Comparison of ENCODE assay signal across 10 mouse cellular contexts in the genomic region with DNA sequence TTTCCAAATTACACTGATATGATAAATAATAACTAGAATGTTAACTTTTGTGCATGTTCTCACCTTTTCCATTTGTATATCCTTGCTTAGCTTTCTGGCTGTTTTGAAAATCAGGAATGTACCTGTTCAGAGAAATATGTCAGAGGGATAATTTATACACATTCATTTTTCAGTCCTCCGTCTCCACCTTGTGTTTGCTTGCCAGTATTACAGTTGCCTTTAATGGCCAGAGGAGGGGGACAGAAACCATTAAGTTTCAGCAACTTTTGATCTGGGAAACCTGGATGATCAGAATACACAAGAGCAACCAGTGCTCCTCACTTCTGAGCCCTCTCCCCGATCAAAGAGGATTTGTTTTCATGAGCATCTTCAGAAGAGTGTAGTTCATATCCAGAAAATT. TPM values are rescaled to one million over a fixed set of nuclear protein-coding genes. Genes with fewer than 3 reads are reported as not detected.
DNase-seq lines count a peak whose midpoint lies in the region; ATAC-seq and TF ChIP-seq lines count a peak whose summit lies in the region.
"Had no signal": no experiment of that assay in that cellular context is flagged by ENCODE, and none has a peak within 500 bp of the region (broad histone marks: within the 10 kb centered on the region; RNA-seq: fewer than 3 reads in every experiment).

No protein-coding gene starts in this region.

- H3K27me3 ChIP-seq in embryonic facial prominence, embryonic 11.5 days (ENCODE audit: control insufficient read depth, insufficient read depth, low read length), result no peaks in the 10 kb centered on the region

- DNase-seq in cerebellum, postnatal 10 days, result peak; percentile 17 to 35
- no peak for DNase-seq in cerebellum, adult 11 months
- peak; percentile 2 for DNase-seq in lung, postnatal 10 days
- DNase-seq in lung, adult 2 months, result no peak
- peak; percentile 36 for DNase-seq in embryonic facial prominence, embryonic 11.5 days (ENCODE audit: low spot score)
- peak; percentile 3 for DNase-seq in right cerebral cortex, postnatal 4 days
- no peak for DNase-seq in T-cell, adult 2 months (ENCODE audit: low spot score)
- no peak for DNase-seq in spleen, adult 18-20 months

- no peak for TF ChIP-seq POLR2A in lung, adult 2 months (IDR thresholded peaks at IDR 0.05; ENCODE audit: borderline replicate concordance, extremely low read depth, low read depth, low read length)

- no peaks in the 10 kb centered on the region for H3K36me3 ChIP-seq in embryonic facial prominence, embryonic 11.5 days (replicated peaks; ENCODE audit: control insufficient read depth, insufficient read depth, low read depth, low read length)

- WGBS in lung, adult 2 months, result 14% methylated on average over 2 of the region's 2 CpGs
- 16% methylated on average over 2 of the region's 2 CpGs for WGBS in embryonic facial prominence, embryonic 11.5 days

- no peak overlapping the region for H3K9ac ChIP-seq in embryonic facial prominence, embryonic 11.5 days (replicated peaks; ENCODE audit: low read length)

- H3K4me3 ChIP-seq in lung, adult 2 months (replicated peaks; ENCODE audit: extremely low read depth, low read depth, low read length), result no peak overlapping the region
- no peak overlapping the region for H3K4me3 ChIP-seq in embryonic facial prominence, embryonic 11.5 days (ENCODE audit: low read depth, low read length)
- H3K4me3 ChIP-seq: erythroblast, embryonic 14.5 days had no signal

- no peaks in the 10 kb centered on the region for H3K4me1 ChIP-seq in lung, adult 2 months (ENCODE audit: control insufficient read depth, insufficient read depth, low read length)
- no peaks in the 10 kb centered on the region for H3K4me1 ChIP-seq in embryonic facial prominence, embryonic 11.5 days (ENCODE audit: control insufficient read depth, insufficient read depth, low read length)

- no peak overlapping the region for H3K4me2 ChIP-seq in embryonic facial prominence, embryonic 11.5 days (ENCODE audit: low read depth, low read length)

- no peaks in the 10 kb centered on the region for H3K9me3 ChIP-seq in embryonic facial prominence, embryonic 11.5 days (replicated peaks; ENCODE audit: control insufficient read depth, low read length)

- ATAC-seq in embryonic facial prominence, embryonic 11.5 days (replicated peaks; ENCODE audit: insufficient number of reproducible peaks, low FRiP score, low TSS enrichment, low read depth), result no peak

- H3K27ac ChIP-seq in embryonic facial prominence, embryonic 11.5 days (replicated peaks; ENCODE audit: low read depth, low read length), result no peak overlapping the region

- no peak for TF ChIP-seq CTCF in lung, adult 2 months (IDR thresholded peaks at IDR 0.05; ENCODE audit: insufficient read depth, low read length)

RNA-seq across cellular contexts. Expression of gene H2-M10.5, which starts 46.7 kb away (rescaled TPM):
- not detected in 2 replicates for polyA plus RNA-seq in lung, adult 2 months (2012; rRNA removed)
- polyA plus RNA-seq in embryonic facial prominence, embryonic 11.5 days (2014; fragmentation: Nextera tagmentation; extraction: Ambion mirVana), result not detected in 2 replicates
- polyA plus RNA-seq: erythroblast, embryonic 14.5 days; large intestine, adult 2 months had no signal

RNA-seq across cellular contexts. Expression of gene H2-M1, which starts 54.0 kb away (rescaled TPM):
- not detected in 2 replicates for polyA plus RNA-seq in lung, adult 2 months (2012; rRNA removed)
- polyA plus RNA-seq in embryonic facial prominence, embryonic 11.5 days (2014; fragmentation: Nextera tagmentation; extraction: Ambion mirVana), result not detected in 2 replicates
- polyA plus RNA-seq: erythroblast, embryonic 14.5 days; large intestine, adult 2 months had no signal

Comparison
In these comparisons a context has a peak if more than half of its experiments do, and no peak if none do; other contexts are left out.
1. DNase-seq: peak in cerebellum, postnatal 10 days (2 of 2), lung, postnatal 10 days (single experiment), embryonic facial prominence, embryonic 11.5 days (single experiment) and right cerebral cortex, postnatal 4 days (single experiment); none in cerebellum, adult 11 months (single experiment), lung, adult 2 months (single experiment), T-cell, adult 2 months (single experiment) and spleen, adult 18-20 months (0 of 2).